Mouse (Mus musculus) stomach, postnatal 0 days (tissue): ENCODE results near the gene Neurog3. TPM values are rescaled to one million over a fixed set of nuclear protein-coding genes. Genes with fewer than 3 reads are reported as not detected.

Experiments used
- ATAC-seq: fragments of 200-750 bp; cut with Nextera tagmentation; 2 replicates; pipeline ENCODE4 v1.8.0; 2017; ENCODE audit not compliant: low FRiP score, low TSS enrichment
- DNase-seq: peaks from one replicate; pipeline ENCODE4 v3.0.0-alpha.2; 2016; ENCODE audit warnings: low spot score
- H3K27ac ChIP-seq: fragments of 300-500 bp; sonication (generic); replicated peaks from 2 replicates; pipeline ENCODE4 v1.5.1; 2014; ENCODE audit warnings: mild to moderate bottlenecking, control low read depth
- H3K27me3 ChIP-seq: fragments of 300-500 bp; sonication (generic); 2 replicates; pipeline ENCODE4 v1.6.1; 2014; ENCODE audit warnings: low read length; ENCODE audit not compliant: control insufficient read depth, insufficient read depth
- H3K36me3 ChIP-seq: fragments of 300-500 bp; sonication (generic); 2 replicates; pipeline ENCODE4 v1.6.1; 2014; ENCODE audit warnings: low read length, mixed read lengths; ENCODE audit not compliant: control insufficient read depth, insufficient read depth
- H3K4me1 ChIP-seq: fragments of 300-500 bp; sonication (generic); replicated peaks from 2 replicates; pipeline ENCODE4 v1.6.1; 2014; ENCODE audit warnings: antibody characterized with exemption; ENCODE audit not compliant: control insufficient read depth, insufficient read depth
- H3K4me2 ChIP-seq: fragments of 300-500 bp; sonication (generic); replicated peaks from 2 replicates; pipeline ENCODE4 v1.6.1; 2014; ENCODE audit warnings: low read depth, mild to moderate bottlenecking, control low read depth, moderate library complexity
- H3K4me3 ChIP-seq: fragments of 300-500 bp; sonication (generic); 2 replicates; pipeline ENCODE4 v1.5.1; 2014; ENCODE audit warnings: low read depth, low read length, control low read depth
- H3K9ac ChIP-seq: fragments of 300-500 bp; sonication (generic); 2 replicates; pipeline ENCODE4 v1.6.1; 2014; ENCODE audit warnings: mild to moderate bottlenecking, low read length, control low read depth, mixed read lengths
- H3K9me3 ChIP-seq: fragments of 300-500 bp; sonication (generic); 2 replicates; pipeline ENCODE4 v1.6.1; 2016; ENCODE audit warnings: low read length; ENCODE audit not compliant: control insufficient read depth
- CTCF ChIP-seq: IDR thresholded peaks from 2 replicates; pipeline ENCODE4 v1.5.1; 2016; ENCODE audit warnings: antibody characterized with exemption, low read depth, mild to moderate bottlenecking, moderate library complexity
- EP300 ChIP-seq: optimal IDR thresholded peaks from 2 replicates; pipeline ENCODE3; 2016; ENCODE audit warnings: antibody characterized with exemption
- WGBS: fragments of 180-500 bp; shearing (Covaris S2); extraction: QIAGEN DNeasy Blood & Tissue Kit; methylation state at CpG from one replicate; pipeline ENCODE4 v1.1.7; 2014; 5-methylcytosine and 5-hydroxymethylcytosine counted together
- polyA plus RNA-seq: library from polyadenylated mRNA; unstranded; fragments of >200 nt; fragmentation: Nextera tagmentation; extraction: Ambion mirVana; gene quantifications from 2 replicates; pipeline ENCODE4 v1.2.1, GENCODE M21; 2015

Neurog3 gene
- polyA plus RNA-seq, result 0.79 and 1.2 TPM in 2 replicates

DNA sequence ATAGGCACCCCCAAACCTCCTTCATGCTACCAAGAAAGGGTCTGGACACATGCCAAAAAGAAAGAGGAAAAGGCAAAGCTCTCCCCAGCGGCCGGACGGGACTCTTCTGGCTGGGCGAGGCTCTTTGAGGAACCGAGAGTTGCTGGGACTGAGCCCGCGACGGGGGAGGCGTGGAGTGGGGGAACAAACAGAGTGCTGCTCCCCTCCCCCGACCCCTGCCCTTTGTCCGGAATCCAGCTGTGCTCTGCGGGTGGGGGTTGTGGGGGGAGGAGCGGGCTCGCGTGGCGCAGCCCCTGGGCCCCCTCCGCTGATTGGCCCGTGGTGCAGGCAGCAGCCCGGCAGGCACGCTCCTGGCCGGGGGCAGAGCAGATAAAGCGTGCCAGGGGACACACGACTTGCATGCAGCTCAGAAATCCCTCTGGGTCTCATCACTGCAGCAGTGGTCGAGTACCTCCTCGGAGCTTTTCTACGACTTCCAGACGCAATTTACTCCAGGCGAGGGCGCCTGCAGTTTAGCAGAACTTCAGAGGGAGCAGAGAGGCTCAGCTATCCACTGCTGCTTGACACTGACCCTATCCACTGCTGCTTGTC lies at the start of gene Neurog3:
Gene Neurog3, plus strand, starts transcription at position 400 of the 591 bp plus-strand sequence.
- ATAC-seq (no peak), DNase-seq (no peak)
- Histone ChIP-seq H3K36me3 (no peaks in the 10 kb centered on the region), H3K4me2 (peak within 1 kb of the TSS; percentile 43), H3K27ac (no peak within 1 kb of the TSS), H3K9me3 (no peaks in the 10 kb centered on the region), H3K4me1 (no peaks in the 10 kb centered on the region), H3K4me3 (peak within 1 kb of the TSS; percentile 23), H3K9ac (no peak within 1 kb of the TSS), H3K27me3 (peaks cover 25% of the 10 kb centered on the region; the same call in 1 of the 2 replicates)
- under 1% methylated on average over 24 of the region's 29 CpGs for WGBS
- TF ChIP-seq EP300 (no peak), CTCF (no peak)

GRCm38 (mm10) chr10:62086044-62086443 lies 46.8 kb upstream of the Neurog3 start:
- no peaks in the 10 kb centered on the region for H3K36me3 ChIP-seq
- H3K9ac ChIP-seq, result no peak overlapping the region
- H3K9me3 ChIP-seq, result no peaks in the 10 kb centered on the region
- 39% methylated on average over 2 of the region's 2 CpGs for WGBS
- no peak overlapping the region for H3K4me3 ChIP-seq
- no peaks in the 10 kb centered on the region for H3K27me3 ChIP-seq
- no peak for TF ChIP-seq EP300
- no peak for TF ChIP-seq CTCF
- no peak overlapping the region for H3K4me2 ChIP-seq
- no peaks in the 10 kb centered on the region for H3K4me1 ChIP-seq
- H3K27ac ChIP-seq, result no peak overlapping the region
- DNase-seq, result no peak
- no peak for ATAC-seq

- no peak for DNase-seq
- TF ChIP-seq EP300, result no peak
- TF ChIP-seq CTCF, result no peak
- Histone ChIP-seq H3K27me3 (no peaks in the 10 kb centered on the region), H3K27ac (no peak overlapping the region), H3K36me3 (no peaks in the 10 kb centered on the region), H3K4me3 (no peak overlapping the region), H3K9ac (no peak overlapping the region), H3K9me3 (no peaks in the 10 kb centered on the region), H3K4me2 (no peak overlapping the region), H3K4me1 (no peaks in the 10 kb centered on the region)
- WGBS, result 88% methylated on average over 5 of the region's 5 CpGs
- no peak for ATAC-seq
Observed at GRCm38 (mm10) chr10:62086826-62087225, 46.1 kb upstream of the Neurog3 start.

DNA sequence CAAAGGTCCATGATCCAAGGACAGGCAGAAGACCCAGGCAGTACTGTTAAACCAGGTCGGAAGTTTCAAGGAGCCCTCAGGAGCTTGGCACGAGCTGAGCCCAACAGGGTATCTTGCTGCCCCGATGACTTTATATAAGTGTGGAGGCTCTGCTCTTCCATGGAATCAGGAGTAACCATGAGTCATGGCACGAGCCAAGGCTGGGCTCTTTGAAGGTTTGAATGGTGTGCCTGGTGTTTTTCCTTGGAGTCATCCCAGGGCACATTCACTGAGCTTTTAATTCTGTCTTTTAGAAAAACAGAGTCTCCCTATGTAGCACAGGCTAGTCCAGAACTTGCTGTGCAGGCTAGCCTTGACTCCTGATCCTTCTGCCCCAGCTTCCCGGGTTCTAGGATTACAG lies 44.5 kb upstream of the Neurog3 start:
- no peaks in the 10 kb centered on the region for H3K27me3 ChIP-seq
- TF ChIP-seq CTCF (no peak), EP300 (no peak)

DNA sequence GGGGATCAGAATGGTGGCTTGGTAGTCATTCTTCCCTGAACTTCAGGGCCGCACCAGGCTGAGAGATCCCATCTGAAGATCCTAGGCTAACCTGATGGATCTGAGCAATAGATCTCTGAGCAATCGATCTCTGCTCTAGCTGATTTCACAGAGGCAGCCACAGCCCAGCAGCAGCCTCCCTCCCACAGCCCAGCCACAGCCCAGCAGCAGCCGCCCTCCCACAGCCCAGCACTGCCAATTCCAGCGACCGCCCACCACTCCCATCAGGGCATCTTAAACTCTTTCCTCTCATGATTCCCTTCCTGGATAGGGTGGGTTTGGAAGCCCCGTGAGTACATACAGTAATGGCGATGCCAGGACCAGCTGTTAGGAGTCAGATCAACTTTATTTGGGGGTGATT lies 43.8 kb upstream of the Neurog3 start:
- Histone ChIP-seq H3K4me1 (no peaks in the 10 kb centered on the region), H3K9me3 (no peaks in the 10 kb centered on the region), H3K27ac (no peak overlapping the region), H3K9ac (no peak overlapping the region), H3K4me3 (no peak overlapping the region), H3K27me3 (no peaks in the 10 kb centered on the region), H3K36me3 (no peaks in the 10 kb centered on the region), H3K4me2 (no peak overlapping the region)
- ATAC-seq (no peak), DNase-seq (no peak)
- 59% methylated on average over 7 of the region's 7 CpGs for whole genome bisulfite sequencing
- TF ChIP-seq CTCF (no peak), EP300 (no peak)

More for the DNA sequence above, 44.5 kb upstream of the Neurog3 start:
- WGBS, result 77% methylated on average over 5 of the region's 5 CpGs
- no peak for DNase-seq
- Histone ChIP-seq H3K4me1 (no peaks in the 10 kb centered on the region), H3K9ac (no peak overlapping the region), H3K36me3 (no peaks in the 10 kb centered on the region), H3K9me3 (no peaks in the 10 kb centered on the region), H3K4me2 (no peak overlapping the region), H3K27ac (no peak overlapping the region), H3K4me3 (no peak overlapping the region)
- no peak for ATAC-seq

DNA sequence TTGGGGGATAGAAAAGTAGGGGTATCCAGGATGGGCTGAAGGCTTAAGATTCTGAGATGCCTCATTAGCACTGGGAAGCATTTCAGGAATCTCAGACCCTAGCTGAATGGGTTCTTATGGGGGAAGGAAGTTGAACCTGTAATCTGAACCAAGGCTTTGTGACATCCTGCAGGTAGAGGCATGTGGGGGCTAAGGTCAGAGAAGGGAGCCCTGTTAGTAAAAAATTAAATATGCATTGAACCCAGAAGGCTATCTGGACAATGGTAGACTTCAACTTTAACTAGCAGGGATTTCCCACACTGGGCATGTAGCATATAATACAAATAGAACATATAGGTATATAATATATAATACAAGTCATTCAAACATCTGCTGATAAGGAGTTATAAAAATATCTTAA lies 43.4 kb upstream of the Neurog3 start:
- no peak overlapping the region for H3K9ac ChIP-seq
- no peak for TF ChIP-seq EP300
- TF ChIP-seq CTCF, result no peak
- ATAC-seq (no peak), DNase-seq (no peak)
- no peaks in the 10 kb centered on the region for H3K9me3 ChIP-seq
- H3K27me3 ChIP-seq, result no peaks in the 10 kb centered on the region
- H3K36me3 ChIP-seq, result no peaks in the 10 kb centered on the region
- H3K4me2 ChIP-seq, result no peak overlapping the region
- no peak overlapping the region for H3K4me3 ChIP-seq
- no peaks in the 10 kb centered on the region for H3K4me1 ChIP-seq
- no peak overlapping the region for H3K27ac ChIP-seq
